Comparison of ENCODE assay signal across 17 mouse cellular contexts in genomic region chr11:35951058-35951726, GRCm38 (mm10). TPM values are rescaled to one million over a fixed set of nuclear protein-coding genes. Genes with fewer than 3 reads are reported as not detected.
DNase-seq lines count a peak whose midpoint lies in the region; ATAC-seq and TF ChIP-seq lines count a peak whose summit lies in the region.
"Had no signal": no experiment of that assay in that cellular context is flagged by ENCODE, and none has a peak within 500 bp of the region (broad histone marks: within the 10 kb centered on the region; RNA-seq: fewer than 3 reads in every experiment).

No protein-coding gene starts in this region.

- 0 out of 2 replicates have a peak overlapping the region, but pooled peaks have one; percentile 17 for H3K9ac ChIP-seq in kidney, embryonic 16.5 days (replicated peaks; ENCODE audit: low read length)
- H3K9ac ChIP-seq in intestine, embryonic 14.5 days (ENCODE audit: low read length): no peak overlapping the region
- no peak overlapping the region for H3K9ac ChIP-seq in intestine, postnatal 0 days (ENCODE audit: low read depth, low read length)
- no peak overlapping the region for H3K9ac ChIP-seq in liver, embryonic 16.5 days (ENCODE audit: low read depth, low read length)
- H3K9ac ChIP-seq: embryonic facial prominence, embryonic 12.5 days; limb, embryonic 12.5 days had no signal

- no peak overlapping the region for H3K4me3 ChIP-seq in kidney, embryonic 16.5 days (ENCODE audit: low read length)
- H3K4me3 ChIP-seq in intestine, embryonic 14.5 days (ENCODE audit: low read depth, low read length): no peak overlapping the region; the same call in 1 of the 2 replicates
- no peak overlapping the region for H3K4me3 ChIP-seq in intestine, postnatal 0 days (ENCODE audit: low read depth, low read length)
- peak overlapping the region; percentile 17; the same call in 1 of the 2 replicates for H3K4me3 ChIP-seq in liver, embryonic 16.5 days (ENCODE audit: low read depth, low read length)
- H3K4me3 ChIP-seq: embryonic facial prominence, embryonic 12.5 days; limb, embryonic 12.5 days had no signal

- 0 out of 2 replicates have a peak, but pooled peaks have one; percentile 5 for ATAC-seq in kidney, embryonic 16.5 days (ENCODE audit: low FRiP score, low TSS enrichment)
- ATAC-seq in intestine, embryonic 14.5 days (replicated peaks; ENCODE audit: low FRiP score, low TSS enrichment, low read depth): peak; percentile 13; the same call in 1 of the 2 replicates
- ATAC-seq in intestine, postnatal 0 days: no peak
- ATAC-seq in liver, embryonic 16.5 days (ENCODE audit: low read depth): peak; percentile 80
- ATAC-seq in granulocyte monocyte progenitor cell, adult 5-6 weeks (replicated peaks; ENCODE audit: poor library complexity, severe bottlenecking): no peak
- ATAC-seq: activated CD4-positive, CD25-positive, alpha-beta regulatory T cell, adult 4 months had no signal

- 43% methylated on average over 15 of the region's 15 CpGs for WGBS in kidney, embryonic 16.5 days
- WGBS in intestine, embryonic 14.5 days: 54% methylated on average over 15 of the region's 15 CpGs
- WGBS in intestine, postnatal 0 days: 34% methylated on average over 15 of the region's 15 CpGs
- WGBS in liver, embryonic 16.5 days (ENCODE audit: insufficient replicate concordance): 65% methylated on average over 15 of the region's 15 CpGs

- no peaks in the 10 kb centered on the region for H3K27me3 ChIP-seq in kidney, embryonic 16.5 days (ENCODE audit: insufficient read depth, low read length)
- no peaks in the 10 kb centered on the region for H3K27me3 ChIP-seq in intestine, embryonic 14.5 days (replicated peaks; ENCODE audit: control insufficient read depth, insufficient read depth, low read length)
- no peaks in the 10 kb centered on the region for H3K27me3 ChIP-seq in intestine, postnatal 0 days (replicated peaks; ENCODE audit: control insufficient read depth, insufficient read depth, low read length)
- H3K27me3 ChIP-seq in liver, embryonic 16.5 days (ENCODE audit: control insufficient read depth, insufficient read depth, low read depth, low read length): no peaks in the 10 kb centered on the region
- H3K27me3 ChIP-seq: embryonic facial prominence, embryonic 12.5 days; limb, embryonic 12.5 days had no signal

- intact Hi-C loops in left cerebral cortex, postnatal 14 days (cut with DNase I): no loop called here

- H3K4me1 ChIP-seq in kidney, embryonic 16.5 days (ENCODE audit: insufficient read depth, low read length): peaks cover 55% of the 10 kb centered on the region
- peaks cover 23% of the 10 kb centered on the region for H3K4me1 ChIP-seq in intestine, embryonic 14.5 days (replicated peaks; ENCODE audit: control insufficient read depth, insufficient read depth, low read length)
- H3K4me1 ChIP-seq in intestine, postnatal 0 days (replicated peaks; ENCODE audit: control insufficient read depth, insufficient read depth, low read length): peaks cover 24% of the 10 kb centered on the region; the same call in 1 of the 2 replicates
- H3K4me1 ChIP-seq in liver, embryonic 16.5 days (ENCODE audit: control insufficient read depth, low read depth, low read length): no peaks in the 10 kb centered on the region

- TF ChIP-seq CTCF in intestine, postnatal 0 days (IDR thresholded peaks at IDR 0.05; ENCODE audit: low read depth): no peak

- peak overlapping the region; percentile 85 for H3K27ac ChIP-seq in kidney, embryonic 16.5 days (ENCODE audit: low read length)
- H3K27ac ChIP-seq in intestine, embryonic 14.5 days (ENCODE audit: low read depth): peak overlapping the region; percentile 71
- H3K27ac ChIP-seq in intestine, postnatal 0 days (ENCODE audit: low read depth, low read length): peak overlapping the region; percentile 68
- H3K27ac ChIP-seq in liver, embryonic 16.5 days (ENCODE audit: low read length): peak overlapping the region; percentile 91
- H3K27ac ChIP-seq: embryonic facial prominence, embryonic 12.5 days; limb, embryonic 12.5 days had no signal

- no peaks in the 10 kb centered on the region for H3K9me3 ChIP-seq in kidney, embryonic 16.5 days (ENCODE audit: low read length)
- no peaks in the 10 kb centered on the region for H3K9me3 ChIP-seq in intestine, embryonic 14.5 days (ENCODE audit: control insufficient read depth, low read length)
- H3K9me3 ChIP-seq in intestine, postnatal 0 days (ENCODE audit: control insufficient read depth): no peaks in the 10 kb centered on the region
- no peaks in the 10 kb centered on the region for H3K9me3 ChIP-seq in liver, embryonic 16.5 days (replicated peaks; ENCODE audit: control insufficient read depth, low read length)
- H3K9me3 ChIP-seq: limb, embryonic 12.5 days had no signal

- H3K36me3 ChIP-seq in kidney, embryonic 16.5 days (ENCODE audit: insufficient read depth, low read length): no peaks in the 10 kb centered on the region
- no peaks in the 10 kb centered on the region for H3K36me3 ChIP-seq in intestine, embryonic 14.5 days (ENCODE audit: control insufficient read depth, insufficient read depth, low read length)
- H3K36me3 ChIP-seq in intestine, postnatal 0 days (ENCODE audit: control insufficient read depth, insufficient read depth): no peaks in the 10 kb centered on the region
- H3K36me3 ChIP-seq in liver, embryonic 16.5 days (ENCODE audit: control insufficient read depth, insufficient read depth): no peaks in the 10 kb centered on the region
- H3K36me3 ChIP-seq: embryonic facial prominence, embryonic 12.5 days; limb, embryonic 12.5 days had no signal

- DNase-seq in kidney, adult 18-20 months: no peak
- DNase-seq in intestine, embryonic 14.5 days (ENCODE audit: low spot score): no peak
- no peak for DNase-seq in left cerebral cortex, postnatal 14 days (ENCODE audit: low spot score in 2 of 2)
- no peak for DNase-seq in adrenal gland, postnatal 4 days (ENCODE audit: low spot score in 2 of 2)
- DNase-seq: adrenal gland, postnatal 36 days; cerebellum, postnatal 36 days; heart, postnatal 36 days; right cerebral cortex, postnatal 25 days; thymus, postnatal 4 days had no signal

- H3K4me2 ChIP-seq in kidney, embryonic 16.5 days (replicated peaks; ENCODE audit: low read depth, low read length): 0 out of 2 replicates have a peak overlapping the region, but pooled peaks have one; percentile 11
- peak overlapping the region; percentile 33 for H3K4me2 ChIP-seq in intestine, embryonic 14.5 days (ENCODE audit: low read length)
- peak overlapping the region; percentile 37 for H3K4me2 ChIP-seq in intestine, postnatal 0 days (replicated peaks; ENCODE audit: low read depth)
- peak overlapping the region; percentile 29 for H3K4me2 ChIP-seq in liver, embryonic 16.5 days (ENCODE audit: low read depth, low read length)
- H3K4me2 ChIP-seq: embryonic facial prominence, embryonic 12.5 days; heart, embryonic 11.5 days; limb, embryonic 12.5 days had no signal

RNA-seq across cellular contexts. Expression of gene Wwc1, which starts 29.1 kb away (rescaled TPM):
- polyA plus RNA-seq in kidney, embryonic 16.5 days (2015; fragmentation: Nextera tagmentation; extraction: Ambion mirVana): 5.9 and 8.3 TPM in 2 replicates
- polyA plus RNA-seq in intestine, embryonic 14.5 days (2014; fragmentation: Nextera tagmentation; extraction: Ambion mirVana): 9.3 and 12.4 TPM in 2 replicates
- 16.1 and 18.8 TPM in 2 replicates for polyA plus RNA-seq in intestine, postnatal 0 days (2015; fragmentation: Nextera tagmentation; extraction: Ambion mirVana)
- polyA plus RNA-seq in liver, embryonic 16.5 days (2015; fragmentation: Nextera tagmentation; extraction: Ambion mirVana): 0.98 and 1.1 TPM in 2 replicates
- 100 to 1,000 TPM; 151 to 159 TPM for total RNA-seq in left cerebral cortex, postnatal 14 days (2021)
- 10 to 100 TPM; 39.6 to 57.7 TPM for total RNA-seq in adrenal gland, postnatal 4 days (2021)
- total RNA-seq in granulocyte monocyte progenitor cell, adult 5-6 weeks (2014; fragmentation: Nextera tagmentation): not detected in 2 replicates
- total RNA-seq in granulocyte monocyte progenitor cell, adult 5-6 weeks (2017): not detected in 2 replicates
- polyA plus RNA-seq: activated CD4-positive, CD25-positive, alpha-beta regulatory T cell, adult 4 months had no signal

Comparison
In these comparisons a context has a peak if more than half of its experiments do, and no peak if none do; other contexts are left out.
1. ATAC-seq: peak in kidney, embryonic 16.5 days (single experiment), intestine, embryonic 14.5 days (single experiment) and liver, embryonic 16.5 days (single experiment); none in intestine, postnatal 0 days (single experiment) and granulocyte monocyte progenitor cell, adult 5-6 weeks (single experiment).
2. Peak in every context shown above with its lines, with median percentiles within 50 percentile points of each other: H3K27ac ChIP-seq and H3K4me2 ChIP-seq.